Mouse (Mus musculus) adipose tissue, adult 10 weeks (tissue): ENCODE data around the gene Sept10. TPM values are rescaled to one million over a fixed set of nuclear protein-coding genes. Genes with fewer than 3 reads are reported as not detected.

Experiments used
- polyA plus RNA-seq: library from polyadenylated mRNA; stranded (reverse); fragments of 350-450 nt; fragmentation: Illumina TruSeq; extraction: RNeasy Lipid Tissue Mini Kit (QIAGEN cat#74804); gene quantifications from one replicate; pipeline ENCODE4 v1.2.3, GENCODE M21; 2014; ENCODE audit warnings: low read depth, low replicate concordance

Gene Sept10
- 25.1 TPM for polyA plus RNA-seq

GRCm38 (mm10) chr10:59221473-59222270, at the start of gene Sept10, which contains the start of gene Sowahc:
TSS of gene Sept10 (minus strand) at chr10:59221847.
TSS of gene Sowahc (plus strand) at chr10:59221953.

Other genes with a start within 250 kb of the Sept10 start
- gene Sowahc, start 106 bp upstream of the Sept10 start, polyA plus RNA-seq, result 15.5 TPM
- 19.3 TPM for gene P4ha1, start 101.4 kb upstream of the Sept10 start, polyA plus RNA-seq
- gene Gm10273, start 173.8 kb upstream of the Sept10 start, polyA plus RNA-seq, result 2.1 TPM
- 0.60 TPM for gene Pla2g12b, start 181.8 kb upstream of the Sept10 start, polyA plus RNA-seq
- 0.72 TPM for gene Oit3, start 219.9 kb upstream of the Sept10 start, polyA plus RNA-seq